ENCODE assay signal across 13 mouse cellular contexts in the genomic region with DNA sequence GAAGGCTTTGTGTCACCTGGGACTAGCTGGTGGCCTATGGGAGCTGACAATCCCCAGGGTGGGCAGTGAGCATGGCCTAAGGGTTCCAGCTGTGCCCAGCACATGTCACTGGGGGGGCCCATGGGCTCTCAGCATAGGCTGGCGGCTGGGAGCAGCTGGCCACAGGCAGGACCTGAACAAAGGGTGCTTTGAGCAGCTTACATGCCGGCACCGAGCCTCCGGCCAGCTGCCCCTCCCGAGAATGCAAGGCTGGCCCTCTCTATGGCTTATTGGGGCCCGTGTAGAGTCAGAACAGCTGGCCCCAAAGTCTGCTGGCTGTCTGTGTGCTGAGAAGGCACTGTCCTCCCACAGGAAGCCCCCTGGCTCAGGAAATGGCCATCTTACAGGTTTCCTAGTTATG.
DNase-seq lines count a peak whose midpoint lies in the region; ATAC-seq and TF ChIP-seq lines count a peak whose summit lies in the region.
"Had no signal": no experiment of that assay in that cellular context is flagged by ENCODE, and none has a peak within 500 bp of the region (broad histone marks: within the 10 kb centered on the region; RNA-seq: fewer than 3 reads in every experiment).

No protein-coding gene starts in this region.

- 31% methylated on average over 6 of the region's 6 CpGs for WGBS in forebrain, postnatal 0 days
- WGBS in forebrain, embryonic 13.5 days, result 32% methylated on average over 6 of the region's 6 CpGs
- WGBS in embryonic facial prominence, embryonic 10.5 days, result 29% methylated on average over 6 of the region's 6 CpGs
- 54% methylated on average over 6 of the region's 6 CpGs for WGBS in limb, embryonic 13.5 days

- no peak overlapping the region for H3K27ac ChIP-seq in forebrain, postnatal 0 days (ENCODE audit: low read depth, low read length)
- no peak overlapping the region for H3K27ac ChIP-seq in forebrain, embryonic 13.5 days
- peak overlapping the region; percentile 67 for H3K27ac ChIP-seq in embryonic facial prominence, embryonic 10.5 days (replicated peaks)
- no peak overlapping the region for H3K27ac ChIP-seq in limb, embryonic 13.5 days
- H3K27ac ChIP-seq: layer of hippocampus, adult 2 months; neural tube, embryonic 13.5 days had no signal

- H3K9me3 ChIP-seq in forebrain, postnatal 0 days (ENCODE audit: low read length), result no peaks in the 10 kb centered on the region
- H3K9me3 ChIP-seq in forebrain, embryonic 13.5 days (replicated peaks), result no peaks in the 10 kb centered on the region
- no peaks in the 10 kb centered on the region for H3K9me3 ChIP-seq in embryonic facial prominence, embryonic 10.5 days
- no peaks in the 10 kb centered on the region for H3K9me3 ChIP-seq in limb, embryonic 13.5 days
- H3K9me3 ChIP-seq: neural tube, embryonic 13.5 days had no signal

- no peak for TF ChIP-seq CTCF in forebrain, postnatal 0 days (IDR thresholded peaks at IDR 0.05; ENCODE audit: low read depth)

- H3K27me3 ChIP-seq in forebrain, postnatal 0 days (ENCODE audit: insufficient read depth, low read length), result no peaks in the 10 kb centered on the region; the same call in 1 of the 2 replicates
- peaks cover 7% of the 10 kb centered on the region for H3K27me3 ChIP-seq in forebrain, embryonic 13.5 days
- peaks cover 8% of the 10 kb centered on the region; the same call in 1 of the 2 replicates for H3K27me3 ChIP-seq in embryonic facial prominence, embryonic 10.5 days (replicated peaks; ENCODE audit: low read depth, poor library complexity, severe bottlenecking)
- H3K27me3 ChIP-seq in limb, embryonic 13.5 days, result no peaks in the 10 kb centered on the region
- H3K27me3 ChIP-seq: neural tube, embryonic 13.5 days had no signal

- no peak overlapping the region for H3K4me2 ChIP-seq in forebrain, postnatal 0 days (ENCODE audit: low read depth)
- no peak overlapping the region for H3K4me2 ChIP-seq in forebrain, embryonic 13.5 days
- no peak overlapping the region for H3K4me2 ChIP-seq in limb, embryonic 13.5 days (replicated peaks)
- H3K4me2 ChIP-seq: neural tube, embryonic 13.5 days had no signal

- H3K9ac ChIP-seq in forebrain, postnatal 0 days, result no peak overlapping the region
- no peak overlapping the region for H3K9ac ChIP-seq in forebrain, embryonic 13.5 days
- no peak overlapping the region for H3K9ac ChIP-seq in limb, embryonic 13.5 days
- H3K9ac ChIP-seq: neural tube, embryonic 13.5 days had no signal

- no peak overlapping the region for H3K4me3 ChIP-seq in forebrain, postnatal 0 days (ENCODE audit: low read depth, low read length)
- no peak overlapping the region for H3K4me3 ChIP-seq in forebrain, embryonic 13.5 days
- no peak overlapping the region for H3K4me3 ChIP-seq in embryonic facial prominence, embryonic 10.5 days
- no peak overlapping the region for H3K4me3 ChIP-seq in limb, embryonic 13.5 days
- H3K4me3 ChIP-seq: layer of hippocampus, adult 2 months; neural tube, embryonic 13.5 days had no signal

- DNase-seq in forebrain, postnatal 0 days, result no peak
- DNase-seq in layer of hippocampus, adult 9-11 months, result peak; percentile 54
- DNase-seq in layer of hippocampus, postnatal 25 days (ENCODE audit: extremely low spot score in 1 of 2, low spot score in 1 of 2), result no peak
- DNase-seq in embryonic facial prominence, embryonic 10.5 days (ENCODE audit: low spot score), result peak; percentile 38
- no peak for DNase-seq in yolk sac, embryonic 10.5 days (ENCODE audit: low spot score)
- no peak for DNase-seq in spleen, adult 18-20 months
- DNase-seq: adrenal gland, postnatal 25 days had no signal

- ATAC-seq in forebrain, postnatal 0 days, result peak; percentile 27; the same call in 1 of the 2 replicates
- no peak for ATAC-seq in forebrain, embryonic 13.5 days
- ATAC-seq in limb, embryonic 13.5 days (ENCODE audit: low FRiP score, low read depth), result peak; percentile 51
- ATAC-seq: forebrain, embryonic 16.5 days; lung, postnatal 0 days had no signal

- H3K4me1 ChIP-seq in forebrain, postnatal 0 days (ENCODE audit: insufficient read depth), result no peaks in the 10 kb centered on the region
- H3K4me1 ChIP-seq in forebrain, embryonic 13.5 days, result peaks cover 4% of the 10 kb centered on the region; the same call in 1 of the 2 replicates
- peaks cover 26% of the 10 kb centered on the region for H3K4me1 ChIP-seq in embryonic facial prominence, embryonic 10.5 days
- H3K4me1 ChIP-seq in limb, embryonic 13.5 days, result peaks cover 19% of the 10 kb centered on the region

- H3K36me3 ChIP-seq in forebrain, postnatal 0 days (ENCODE audit: insufficient read depth), result no peaks in the 10 kb centered on the region
- no peaks in the 10 kb centered on the region for H3K36me3 ChIP-seq in forebrain, embryonic 13.5 days (ENCODE audit: poor library complexity, severe bottlenecking)
- no peaks in the 10 kb centered on the region for H3K36me3 ChIP-seq in embryonic facial prominence, embryonic 10.5 days (replicated peaks)
- no peaks in the 10 kb centered on the region for H3K36me3 ChIP-seq in limb, embryonic 13.5 days
- H3K36me3 ChIP-seq: neural tube, embryonic 13.5 days had no signal

Comparison
In these comparisons a context has a peak if more than half of its experiments do, and no peak if none do; other contexts are left out.
1. DNase-seq: peak in layer of hippocampus, adult 9-11 months (single experiment) and embryonic facial prominence, embryonic 10.5 days (single experiment); none in forebrain, postnatal 0 days (single experiment), layer of hippocampus, postnatal 25 days (0 of 2), yolk sac, embryonic 10.5 days (single experiment) and spleen, adult 18-20 months (0 of 2).